In genomic region chr11:113138462-113138861, GRCm38 (mm10) we compare ENCODE assay signal across 16 mouse cellular contexts.
DNase-seq lines count a peak whose midpoint lies in the region.
"Had no signal": no experiment of that assay in that cellular context is flagged by ENCODE, and none has a peak within 500 bp of the region (broad histone marks: within the 10 kb centered on the region; RNA-seq: fewer than 3 reads in every experiment).

No protein-coding gene starts in this region.

- DNase-seq in kidney, adult 9 months, result peak; percentile 52
- no peak for DNase-seq in kidney, postnatal 10 days
- peak; percentile 36 for DNase-seq in ovary, postnatal 36 days (ENCODE audit: low spot score)
- DNase-seq in ovary, postnatal 10 days (ENCODE audit: low spot score), result no peak
- peak; percentile 46 for DNase-seq in adrenal gland, postnatal 25 days
- DNase-seq in urinary bladder, postnatal 4 days (ENCODE audit: low spot score in 2 of 2), result no peak
- no peak for DNase-seq in spleen, postnatal 10 days (ENCODE audit: low spot score in 2 of 2)
- DNase-seq: B cell, adult 2 months; cerebellum, adult 8-10 months; cerebellum, postnatal 25 days; forebrain, postnatal 0 days; heart, postnatal 14 days; layer of hippocampus, adult 9-11 months; lung, postnatal 10 days; thymus, adult 2 months; thymus, postnatal 36 days had no signal

Comparison
In these comparisons a context has a peak if more than half of its experiments do, and no peak if none do; other contexts are left out.
1. DNase-seq: peak in kidney, adult 9 months (single experiment), ovary, postnatal 36 days (single experiment) and adrenal gland, postnatal 25 days (single experiment); none in kidney, postnatal 10 days (single experiment), ovary, postnatal 10 days (single experiment), urinary bladder, postnatal 4 days (0 of 2) and spleen, postnatal 10 days (0 of 2).